8 mouse cellular contexts compared by ENCODE assay signal in the genomic region with DNA sequence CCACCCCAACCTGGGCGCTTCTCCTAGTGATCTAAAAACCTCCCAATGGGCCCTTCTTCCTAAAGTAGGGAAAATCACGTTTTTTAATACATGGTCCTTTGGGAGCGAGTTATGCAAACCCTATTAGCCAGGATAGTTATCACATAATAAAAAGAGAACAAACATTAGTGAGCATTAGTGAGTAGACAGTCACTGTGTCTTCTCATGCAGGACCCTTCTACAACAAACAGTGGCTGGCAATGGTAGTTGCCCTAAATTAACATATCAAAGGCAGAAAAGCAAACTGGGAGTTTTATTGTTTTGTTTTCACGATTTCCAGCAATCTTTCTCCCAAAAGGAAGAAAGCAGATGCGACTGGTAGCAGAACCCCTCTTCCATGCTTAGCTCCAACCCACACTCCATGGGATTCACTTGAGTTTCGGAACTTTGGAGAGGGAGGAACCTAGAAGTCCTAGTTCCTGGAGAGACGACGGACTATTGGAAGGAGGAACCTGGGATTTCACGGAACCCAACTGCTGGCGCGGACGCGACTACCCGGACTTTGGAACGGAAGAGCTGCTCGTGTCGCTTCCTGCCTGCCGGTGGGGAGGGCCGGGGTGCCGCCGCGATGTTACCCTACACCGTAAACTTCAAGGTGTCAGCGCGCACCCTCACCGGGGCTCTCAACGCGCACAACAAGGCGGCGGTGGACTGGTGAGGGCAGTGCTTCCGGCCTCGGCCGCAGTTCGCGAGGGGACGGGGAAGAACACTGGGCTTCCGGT. TPM values are rescaled to one million over a fixed set of nuclear protein-coding genes. Genes with fewer than 3 reads are reported as not detected.
DNase-seq lines count a peak whose midpoint lies in the region; ATAC-seq lines count a peak whose summit lies in the region.

TSS of gene Wdr11 (plus strand) at position 493 of the 761 bp plus-strand sequence.

- ATAC-seq in hindbrain, embryonic 16.5 days, result peak; percentile 95

- H3K36me3 ChIP-seq in hindbrain, embryonic 16.5 days (ENCODE audit: control insufficient read depth, insufficient read depth, low read length), result no peaks in the 10 kb centered on the region
- peaks cover 13% of the 10 kb centered on the region; the same call in 1 of the 2 replicates for H3K36me3 ChIP-seq in macrophage (ENCODE audit: inconsistent target)

- no peaks in the 10 kb centered on the region for H3K9me3 ChIP-seq in hindbrain, embryonic 16.5 days (ENCODE audit: control insufficient read depth, low read length)

- no peaks in the 10 kb centered on the region for H3K27me3 ChIP-seq in hindbrain, embryonic 16.5 days (replicated peaks; ENCODE audit: control insufficient read depth, insufficient read depth, low read length)

- peaks cover 9% of the 10 kb centered on the region for H3K4me1 ChIP-seq in hindbrain, embryonic 16.5 days (ENCODE audit: control insufficient read depth, insufficient read depth, low read depth, low read length)

- H3K9ac ChIP-seq in hindbrain, embryonic 16.5 days (ENCODE audit: low read depth, low read length), result peak within 1 kb of the TSS; percentile 91

- peak within 1 kb of the TSS; percentile 96 for H3K27ac ChIP-seq in hindbrain, embryonic 16.5 days (ENCODE audit: low read depth, low read length)
- peak within 1 kb of the TSS; percentile 88 for H3K27ac ChIP-seq in macrophage

- DNase-seq in WW6 (ENCODE audit: low read depth, low spot score), result peak; percentile 63
- DNase-seq in cerebellum, postnatal 4 days (ENCODE audit: low spot score in 2 of 2), result peak; percentile 55 to 78
- DNase-seq in gastrocnemius, adult 18-20 months (ENCODE audit: low spot score), result peak; percentile 85
- DNase-seq in left cerebral cortex, adult 18-20 months (ENCODE audit: low spot score in 2 of 2), result peak; percentile 70 to 83
- DNase-seq in right cerebral cortex, adult 18-20 months, result peak; percentile 84
- DNase-seq in urinary bladder, postnatal 10 days (ENCODE audit: low spot score), result peak; percentile 27

- 3% methylated on average over 37 of the region's 37 CpGs for WGBS in hindbrain, embryonic 16.5 days
- 5% methylated on average over 37 of the region's 37 CpGs for WGBS in macrophage (ENCODE audit: missing documents)

- peaks cover 47% of the 10 kb centered on the region for H3K79me2 ChIP-seq in macrophage (ENCODE audit: inconsistent target)

- H3K4me3 ChIP-seq in hindbrain, embryonic 16.5 days (ENCODE audit: low read length), result peak within 1 kb of the TSS; percentile 88
- H3K4me3 ChIP-seq in macrophage (ENCODE audit: inconsistent target), result peak within 1 kb of the TSS; percentile 92

- peak within 1 kb of the TSS; percentile 85 for H3K4me2 ChIP-seq in hindbrain, embryonic 16.5 days (ENCODE audit: low read length)

RNA-seq across cellular contexts. Expression of gene Wdr11, which starts in this region (rescaled TPM):
- 10 to 100 TPM; 15.5 to 15.8 TPM for total RNA-seq in gastrocnemius, adult 18-20 months (2021)
- polyA plus RNA-seq in hindbrain, embryonic 16.5 days (2015; fragmentation: Nextera tagmentation; extraction: Ambion mirVana), result 37.2 and 40.3 TPM in 2 replicates
- total RNA-seq in left cerebral cortex, adult 18-20 months (2021), result 10 to 100 TPM; 39.9 to 41.6 TPM
- 100 to 1,000 TPM in 24 of 26 experiments, 10 to 100 TPM in 2; 94.8 to 286 (median 147) TPM for total RNA-seq in macrophage (2018; cell fraction: chromatin; rRNA removed)
- 10 to 100 TPM; 30.8 to 72.6 (median 42.5) TPM for total RNA-seq in macrophage (2018; cell fraction: cytosol; rRNA removed)
- total RNA-seq in macrophage (2018; cell fraction: nucleus; rRNA removed), result 100 to 1,000 TPM in 10 of 26 experiments, 10 to 100 TPM in 16; 57.7 to 172 (median 81.8) TPM
- polyA plus RNA-seq in macrophage (2018), result 42.8 to 53.4 TPM (median 50.1 TPM) in 3 replicates

Comparison
In these comparisons a context has a peak if more than half of its experiments do, and no peak if none do; other contexts are left out.
1. Peak in every context shown above with its lines: DNase-seq, ATAC-seq, H3K4me3 ChIP-seq and H3K27ac ChIP-seq.
2. DNase-seq: peak in every context shown above with its lines; median percentile 85 in gastrocnemius, adult 18-20 months; 84 in right cerebral cortex, adult 18-20 months; 76 in left cerebral cortex, adult 18-20 months; 66 in cerebellum, postnatal 4 days; 63 in WW6; 27 in urinary bladder, postnatal 10 days.